Mouse (Mus musculus) intestine, embryonic 16.5 days (tissue): Measurements from ENCODE around the gene Cdc42ep1. TPM values are rescaled to one million over a fixed set of nuclear protein-coding genes. Genes with fewer than 3 reads are reported as not detected.
A peak's percentile ranks its signal among the peaks of the same experiment; 100 is the strongest.
"Not testable (repeated sequence)": the region's sequence is repeated elsewhere in the genome, so short reads cannot be mapped to it uniquely, and the experiment has no call there.

Source experiments
- ATAC-seq: fragments of 200-750 bp; cut with Nextera tagmentation; 2 replicates; pipeline ENCODE4 v1.8.0; 2017; ENCODE audit warnings: moderate TSS enrichment, moderate library complexity
- H3K27ac ChIP-seq: fragments of 300-500 bp; sonication (generic); 2 replicates; pipeline ENCODE4 v1.5.1; 2014; ENCODE audit warnings: mild to moderate bottlenecking, low read length
- H3K27me3 ChIP-seq: fragments of 300-500 bp; sonication (generic); replicated peaks from 2 replicates; pipeline ENCODE4 v1.6.1; 2014; ENCODE audit warnings: low read length, control low read depth, mixed read lengths; ENCODE audit not compliant: control insufficient read depth, insufficient read depth
- H3K36me3 ChIP-seq: fragments of 300-500 bp; sonication (generic); 2 replicates; pipeline ENCODE4 v1.6.1; 2014; ENCODE audit warnings: low read length, control low read depth; ENCODE audit not compliant: control insufficient read depth, insufficient read depth
- H3K4me1 ChIP-seq: fragments of 300-500 bp; sonication (generic); 2 replicates; pipeline ENCODE4 v1.6.1; 2014; ENCODE audit warnings: low read length, control low read depth, mixed read lengths; ENCODE audit not compliant: control insufficient read depth, insufficient read depth
- H3K4me2 ChIP-seq: fragments of 300-500 bp; sonication (generic); 2 replicates; pipeline ENCODE4 v1.6.1; 2014; ENCODE audit warnings: low read depth, low read length, control low read depth
- H3K4me3 ChIP-seq: fragments of 300-500 bp; sonication (generic); 2 replicates; pipeline ENCODE4 v1.5.1; 2014; ENCODE audit warnings: mild to moderate bottlenecking, low read length
- H3K9ac ChIP-seq: fragments of 300-500 bp; sonication (generic); 2 replicates; pipeline ENCODE4 v1.6.1; 2014; ENCODE audit warnings: low read depth, low read length
- H3K9me3 ChIP-seq: fragments of 300-500 bp; sonication (generic); 2 replicates; pipeline ENCODE4 v1.6.1; 2016; ENCODE audit warnings: low read length, control low read depth; ENCODE audit not compliant: control insufficient read depth
- WGBS: fragments of 180-500 bp; shearing (Covaris S2); extraction: QIAGEN DNeasy Blood & Tissue Kit; methylation state at CpG from one replicate; pipeline ENCODE4 v1.1.7; 2014; 5-methylcytosine and 5-hydroxymethylcytosine counted together
- polyA plus RNA-seq: library from polyadenylated mRNA; unstranded; fragments of >200 nt; fragmentation: Nextera tagmentation; extraction: Ambion mirVana; gene quantifications from 2 replicates; pipeline ENCODE4 v1.2.1, GENCODE M21; 2015

Gene Cdc42ep1
- polyA plus RNA-seq, 1 experiment from 2014 or later, result 36.1 TPM

DNA sequence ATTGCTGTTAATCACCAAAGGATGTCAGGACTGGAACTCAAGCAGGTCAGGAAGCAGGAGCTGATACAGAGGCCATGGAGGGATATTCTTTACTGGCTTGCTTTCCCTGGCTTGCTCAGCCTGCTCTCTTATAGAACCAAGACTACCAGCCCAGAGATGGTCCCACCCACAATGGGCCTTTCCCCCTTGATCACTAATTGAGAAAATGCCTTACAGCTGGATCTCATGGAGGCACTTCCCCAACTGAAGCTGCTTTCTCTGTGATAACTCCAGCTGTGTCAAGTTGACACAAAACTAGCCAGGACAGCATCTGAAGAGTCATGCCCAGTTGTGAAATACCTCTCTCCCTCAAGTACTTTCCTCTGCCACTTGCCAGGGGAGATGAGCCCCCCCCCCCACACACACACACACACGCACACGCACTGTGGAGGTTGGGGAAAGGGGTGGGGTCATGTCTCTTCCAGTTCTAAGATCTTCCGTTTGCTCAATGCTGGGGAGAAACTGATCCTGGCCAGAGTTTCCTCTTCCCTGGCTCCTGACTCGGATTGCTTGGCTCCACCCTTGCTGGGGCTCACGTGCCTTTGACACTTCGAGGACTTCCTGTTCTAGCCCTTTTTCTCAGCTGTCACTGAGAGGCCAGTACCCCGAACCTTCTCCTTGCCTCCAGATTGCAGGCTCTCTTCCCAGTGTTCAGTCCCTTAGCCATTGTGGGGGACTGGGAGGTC lies 36.5 kb downstream of the Cdc42ep1 start:
- Histone ChIP-seq H3K4me2 (peak overlapping the region; percentile 90), H3K9ac (peak overlapping the region; percentile 29; the same call in 1 of the 2 replicates), H3K27ac (peak overlapping the region; percentile 48), H3K4me3 (peak overlapping the region; percentile 2; the same call in 1 of the 2 replicates), H3K36me3 (peaks cover 20% of the 10 kb centered on the region), H3K4me1 (peaks cover 29% of the 10 kb centered on the region)
- WGBS, result 37% methylated on average over 7 of the region's 7 CpGs
- H3K9me3 ChIP-seq, H3K27me3 ChIP-seq, ATAC-seq: not testable (repeated sequence)

DNA sequence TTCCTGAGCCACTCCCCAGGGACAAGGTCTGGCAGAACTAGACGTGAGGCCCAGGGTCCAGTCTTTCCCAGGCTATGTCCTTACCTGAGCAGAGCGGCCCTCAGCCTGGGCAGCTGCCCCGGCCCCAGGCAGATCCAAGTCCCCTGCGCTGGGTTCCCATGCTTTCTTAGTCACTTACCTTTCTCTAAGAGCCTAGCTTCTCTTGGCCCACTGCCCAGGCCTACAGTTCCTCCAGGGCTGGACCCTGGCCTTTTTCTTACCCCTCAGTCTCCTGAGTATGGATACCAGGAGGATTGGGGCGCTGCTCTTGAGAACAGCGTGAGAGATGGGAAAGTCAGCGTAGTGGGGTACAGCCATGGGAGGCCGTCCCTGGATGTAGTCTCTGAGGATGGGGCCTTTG lies 38.0 kb downstream of the Cdc42ep1 start:
- H3K9ac ChIP-seq, result no peak overlapping the region
- H3K27me3 ChIP-seq, result no peaks in the 10 kb centered on the region
- peaks cover 22% of the 10 kb centered on the region for H3K4me1 ChIP-seq
- no peaks in the 10 kb centered on the region for H3K9me3 ChIP-seq
- no peak overlapping the region for H3K27ac ChIP-seq
- peaks cover 25% of the 10 kb centered on the region for H3K36me3 ChIP-seq
- no peak for ATAC-seq
- H3K4me2 ChIP-seq, result no peak overlapping the region
- WGBS, result 90% methylated on average over 8 of the region's 8 CpGs
- H3K4me3 ChIP-seq, result no peak overlapping the region

DNA sequence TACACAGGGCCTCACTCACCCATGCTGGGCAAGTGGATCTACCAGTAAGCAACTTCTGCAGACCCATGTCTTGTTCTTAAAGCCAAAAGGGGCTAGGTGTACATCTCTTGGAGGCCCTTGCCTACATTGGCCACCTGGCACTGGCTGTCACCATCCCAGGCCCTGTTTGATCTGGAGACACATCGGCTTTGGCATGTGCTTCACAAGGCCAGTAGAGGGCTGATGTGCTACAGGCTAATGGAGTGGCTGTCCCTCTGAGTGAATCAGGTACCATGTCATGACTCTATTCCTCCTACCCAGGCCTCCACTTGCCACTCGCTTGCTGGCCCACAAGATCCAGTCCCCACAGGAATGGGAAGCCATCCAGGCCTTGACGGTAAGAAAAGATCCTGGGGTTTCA lies 39.4 kb downstream of the Cdc42ep1 start:
- no peak overlapping the region for H3K4me2 ChIP-seq
- no peak overlapping the region for H3K9ac ChIP-seq
- H3K27ac ChIP-seq, result no peak overlapping the region
- H3K27me3 ChIP-seq, result no peaks in the 10 kb centered on the region
- no peak overlapping the region for H3K4me3 ChIP-seq
- WGBS, result 83% methylated on average over 3 of the region's 3 CpGs
- peaks cover 34% of the 10 kb centered on the region for H3K36me3 ChIP-seq
- H3K4me1 ChIP-seq, result peaks cover 17% of the 10 kb centered on the region
- no peaks in the 10 kb centered on the region for H3K9me3 ChIP-seq
- no peak for ATAC-seq

DNA sequence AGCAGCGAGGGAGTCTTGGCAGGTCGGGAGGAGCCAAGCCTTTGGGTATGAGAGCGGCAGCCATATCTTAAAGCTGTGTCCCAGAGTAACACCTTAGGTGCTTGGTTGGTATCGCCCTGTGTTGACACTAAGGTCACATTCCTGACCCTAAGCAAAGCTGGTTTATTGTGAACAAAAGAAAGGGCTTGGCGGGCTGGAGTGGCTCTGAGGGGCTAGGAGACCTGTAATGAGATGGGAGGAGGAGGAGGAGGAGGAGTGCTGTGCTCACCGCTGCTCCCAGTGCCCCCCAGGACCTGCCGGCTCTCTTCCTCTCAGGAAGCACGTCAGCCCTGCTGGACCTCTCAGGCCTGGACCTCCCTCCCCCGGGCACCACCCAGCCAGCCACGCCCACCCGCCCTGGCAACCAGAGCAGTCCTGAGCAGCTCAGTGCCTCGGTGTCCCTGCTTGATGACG lies 47.0 kb downstream of the Cdc42ep1 start:
- Histone ChIP-seq H3K4me1 (peaks cover 34% of the 10 kb centered on the region), H3K27ac (no peak overlapping the region), H3K36me3 (peaks cover 34% of the 10 kb centered on the region), H3K4me3 (no peak overlapping the region), H3K9me3 (no peaks in the 10 kb centered on the region), H3K9ac (0 out of 2 replicates have a peak overlapping the region, but pooled peaks have one; percentile 32), H3K4me2 (no peak overlapping the region), H3K27me3 (no peaks in the 10 kb centered on the region)
- peak; percentile 45; the same call in 1 of the 2 replicates for ATAC-seq
- WGBS, result 26% methylated on average over 13 of the region's 13 CpGs

DNA sequence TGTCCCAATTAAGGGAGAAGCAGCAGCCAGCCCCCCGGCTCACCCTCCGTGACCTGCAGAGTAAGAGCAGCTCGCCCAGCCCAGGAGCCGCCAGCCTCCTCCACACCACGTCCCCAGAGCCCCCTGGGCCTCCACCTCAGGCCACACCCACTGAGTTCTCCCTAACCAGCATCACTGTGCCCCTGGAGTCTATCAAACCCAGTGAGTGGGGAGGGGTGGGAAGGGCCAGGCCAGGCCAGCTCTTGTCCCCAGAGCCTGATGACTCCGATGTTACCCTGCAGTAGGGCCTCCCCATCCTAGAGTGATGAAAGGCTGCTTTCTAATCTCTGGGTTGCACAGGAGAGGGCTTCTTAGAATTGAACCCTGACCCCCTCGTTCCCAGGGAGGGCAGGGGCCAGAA lies 50.0 kb downstream of the Cdc42ep1 start:
- no peak overlapping the region for H3K4me2 ChIP-seq
- H3K4me3 ChIP-seq, result no peak overlapping the region
- H3K9me3 ChIP-seq, result no peaks in the 10 kb centered on the region
- peaks cover 19% of the 10 kb centered on the region; the same call in 1 of the 2 replicates for H3K36me3 ChIP-seq
- H3K4me1 ChIP-seq, result peaks cover 55% of the 10 kb centered on the region
- ATAC-seq, result no peak
- 0 out of 2 replicates have a peak overlapping the region, but pooled peaks have one; percentile 6 for H3K9ac ChIP-seq
- H3K27ac ChIP-seq, result no peak overlapping the region
- WGBS, result 30% methylated on average over 7 of the region's 7 CpGs
- H3K27me3 ChIP-seq, result no peaks in the 10 kb centered on the region

DNA sequence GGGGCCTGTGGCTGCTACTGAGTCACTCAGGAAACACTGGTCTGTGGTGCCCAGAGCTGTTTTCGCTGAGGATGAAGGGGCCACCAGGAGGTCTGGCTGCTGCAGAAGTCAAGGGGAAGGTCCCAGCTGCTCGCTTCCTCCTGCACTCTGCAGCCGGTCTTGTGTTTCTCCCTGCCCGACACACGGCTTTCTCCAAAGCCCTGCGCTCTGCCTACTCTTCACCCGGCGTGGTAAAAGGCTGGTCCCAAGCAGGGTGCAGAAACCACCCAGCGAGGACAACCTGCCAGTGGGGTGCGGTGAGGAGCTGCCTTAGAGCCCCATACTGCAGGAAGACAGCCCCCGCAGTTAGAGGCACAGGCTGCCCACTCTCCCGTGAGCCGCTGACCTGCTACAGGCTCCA lies 52.3 kb downstream of the Cdc42ep1 start:
- WGBS, result 75% methylated on average over 13 of the region's 13 CpGs
- Histone ChIP-seq H3K4me2 (no peak overlapping the region), H3K36me3 (peaks cover 18% of the 10 kb centered on the region; the same call in 1 of the 2 replicates), H3K27ac (peak overlapping the region; percentile 52), H3K4me3 (no peak overlapping the region), H3K27me3 (no peaks in the 10 kb centered on the region), H3K9ac (peak overlapping the region; percentile 3; the same call in 1 of the 2 replicates), H3K9me3 (no peaks in the 10 kb centered on the region), H3K4me1 (peaks cover 61% of the 10 kb centered on the region)
- no peak for ATAC-seq

DNA sequence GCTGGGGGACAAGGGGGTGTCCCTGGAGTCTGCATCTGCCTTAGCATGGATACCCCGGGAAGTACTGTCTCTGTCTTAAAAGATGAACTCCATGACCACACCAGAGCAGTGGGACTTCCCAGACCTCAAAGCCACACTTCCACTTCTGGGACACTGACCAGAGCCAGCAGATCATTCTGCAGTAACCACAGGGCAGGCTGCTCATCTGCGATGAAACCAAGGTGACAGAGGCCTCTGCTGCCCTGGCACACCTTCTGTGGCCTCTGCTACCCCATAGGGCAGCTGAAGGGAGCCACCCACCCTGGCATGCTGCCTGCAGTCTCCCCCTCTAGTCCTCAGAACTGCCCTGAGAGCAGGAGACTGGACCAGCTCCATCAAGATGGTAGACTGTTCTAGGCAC lies 53.3 kb downstream of the Cdc42ep1 start:
- H3K4me3 ChIP-seq, result no peak overlapping the region
- no peaks in the 10 kb centered on the region for H3K9me3 ChIP-seq
- H3K27ac ChIP-seq, result peak overlapping the region; percentile 36; the same call in 1 of the 2 replicates
- no peak overlapping the region; the same call in 1 of the 2 replicates for H3K9ac ChIP-seq
- no peak for ATAC-seq
- H3K4me1 ChIP-seq, result peaks cover 63% of the 10 kb centered on the region
- H3K27me3 ChIP-seq, result no peaks in the 10 kb centered on the region
- WGBS, result 76% methylated on average over 2 of the region's 2 CpGs
- peaks cover 15% of the 10 kb centered on the region; the same call in 1 of the 2 replicates for H3K36me3 ChIP-seq
- no peak overlapping the region for H3K4me2 ChIP-seq

DNA sequence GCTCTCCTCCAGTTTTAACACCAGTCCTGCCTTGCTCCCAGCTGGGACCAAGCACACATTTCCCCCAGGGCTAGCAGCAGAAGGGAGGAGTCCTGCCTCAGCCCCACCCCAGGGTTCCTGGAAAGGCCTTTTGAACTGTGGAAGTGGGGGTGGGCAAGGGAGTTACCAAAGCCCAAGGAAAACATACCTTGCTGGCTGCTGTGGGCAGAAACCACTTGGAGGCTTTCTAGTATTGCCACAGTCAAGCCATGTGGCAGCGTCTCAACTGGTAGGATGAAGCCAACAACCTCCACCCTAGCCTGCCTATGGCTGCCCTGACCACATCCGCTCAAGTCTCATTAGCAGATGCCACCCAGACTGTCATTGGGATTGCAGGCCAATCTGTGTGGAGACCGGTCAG lies 53.7 kb downstream of the Cdc42ep1 start:
- 81% methylated on average over 3 of the region's 3 CpGs for WGBS
- no peak overlapping the region for H3K4me3 ChIP-seq
- no peak overlapping the region for H3K4me2 ChIP-seq
- H3K36me3 ChIP-seq, result peaks cover 11% of the 10 kb centered on the region; the same call in 1 of the 2 replicates
- peaks cover 67% of the 10 kb centered on the region for H3K4me1 ChIP-seq
- no peak overlapping the region; the same call in 1 of the 2 replicates for H3K9ac ChIP-seq
- no peaks in the 10 kb centered on the region for H3K27me3 ChIP-seq
- no peak for ATAC-seq
- H3K9me3 ChIP-seq, result no peaks in the 10 kb centered on the region
- peak overlapping the region; percentile 36 for H3K27ac ChIP-seq

DNA sequence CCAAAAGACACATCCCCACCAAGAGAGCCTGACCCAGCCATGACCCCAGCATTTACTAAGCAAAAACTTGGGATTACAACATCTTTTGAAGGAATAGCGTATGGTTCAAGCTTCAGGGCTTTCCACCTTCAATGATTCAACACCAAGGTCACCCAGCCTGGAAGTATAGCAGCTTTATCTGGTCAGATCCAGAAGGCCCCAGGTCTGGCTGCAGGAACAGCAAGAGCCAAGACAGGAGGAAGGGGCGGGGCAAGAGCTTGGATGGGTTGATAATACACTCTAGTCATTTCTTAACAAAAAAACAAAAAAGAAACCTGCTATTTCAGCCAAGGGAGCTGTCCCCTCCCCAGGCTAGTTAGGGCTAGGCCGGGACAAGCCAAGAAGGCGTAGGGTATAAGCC lies 55.1 kb downstream of the Cdc42ep1 start:
- H3K36me3 ChIP-seq, result peaks cover 3% of the 10 kb centered on the region; the same call in 1 of the 2 replicates
- ATAC-seq, result no peak
- H3K4me1 ChIP-seq, result peaks cover 64% of the 10 kb centered on the region
- 87% methylated on average over 4 of the region's 4 CpGs for WGBS
- no peaks in the 10 kb centered on the region for H3K9me3 ChIP-seq
- no peak overlapping the region for H3K4me3 ChIP-seq
- no peak overlapping the region for H3K9ac ChIP-seq
- peak overlapping the region; percentile 11; the same call in 1 of the 2 replicates for H3K4me2 ChIP-seq
- no peaks in the 10 kb centered on the region for H3K27me3 ChIP-seq
- peak overlapping the region; percentile 55 for H3K27ac ChIP-seq
